Mouse (Mus musculus): ENCODE measurements around the gene Tll2. TPM values are rescaled to one million over a fixed set of nuclear protein-coding genes. Genes with fewer than 3 reads are reported as not detected.

Tll2 gene
- 0.10 TPM in 1 of 4 replicates, not detected in the others for total RNA-seq (2023; ENCODE audit: inconsistent age)

DNA sequence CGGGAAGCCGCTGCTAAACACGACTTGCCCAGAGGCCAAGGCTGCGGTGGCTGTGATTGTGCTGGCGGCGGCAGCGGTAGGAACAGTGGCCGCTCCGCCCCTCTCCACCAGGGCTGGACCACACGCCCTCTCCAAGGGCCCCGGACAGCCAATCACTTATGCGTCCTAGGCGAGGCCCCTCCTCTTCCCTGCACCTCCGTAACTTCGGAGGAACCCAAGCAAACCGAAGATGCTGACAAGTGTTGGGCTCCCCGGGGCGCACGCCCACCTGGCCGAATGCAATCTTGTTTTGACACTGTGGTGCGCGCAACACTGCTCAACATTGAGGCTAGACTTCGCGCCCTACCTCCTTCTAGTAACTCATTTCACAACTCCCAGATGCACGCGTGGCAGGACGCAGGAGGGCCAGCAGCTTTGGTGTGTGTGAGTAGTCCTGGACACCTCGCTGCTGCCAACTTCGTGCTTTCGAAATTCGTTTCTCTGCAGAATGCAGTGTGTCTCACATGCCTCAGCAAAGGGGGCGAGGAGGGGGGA lies at the start of gene Tll2:
Tll2 (minus strand) TSS at position 25 of the 534 bp plus-strand sequence.

DNA sequence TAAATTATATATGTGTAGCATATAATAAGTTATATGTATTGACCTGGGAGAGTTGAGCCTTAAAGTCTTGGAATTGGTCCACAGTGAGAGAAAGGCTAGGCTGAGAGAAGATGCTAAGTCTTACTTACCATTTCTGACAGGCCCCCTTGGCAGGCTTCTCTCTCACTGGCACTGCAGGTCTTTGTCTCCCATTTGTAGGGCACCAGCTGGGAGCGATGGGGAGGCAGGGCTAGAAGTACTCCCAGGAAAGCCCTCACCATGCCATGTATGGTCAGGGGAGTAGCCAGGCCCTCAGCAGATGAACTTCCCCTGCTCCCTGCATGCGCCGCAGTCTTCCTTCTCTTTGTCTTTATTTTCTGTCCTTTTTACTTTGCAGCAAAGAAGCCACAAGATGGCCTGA lies 129.7 kb downstream of the Tll2 start, which contains the start of gene Opalin:
Opalin (minus strand) TSS at position 208 of the 400 bp plus-strand sequence.

Other genes starting within 250 kb of the Tll2 start
- 399 to 415 TPM (median 406 TPM) in 4 replicates for gene Blnk, start 212.3 kb downstream of the Tll2 start, total RNA-seq (2023; ENCODE audit: inconsistent age)
- not detected in 4 replicates for gene Dntt, start 177.6 kb downstream of the Tll2 start, total RNA-seq (2023; ENCODE audit: inconsistent age)
- not detected in 4 replicates for gene Opalin, start 129.7 kb downstream of the Tll2 start, total RNA-seq (2023; ENCODE audit: inconsistent age)
- gene Tm9sf3, start 57.2 kb upstream of the Tll2 start, total RNA-seq (2023; ENCODE audit: inconsistent age) = 91.0 to 103 TPM (median 94.4 TPM) in 4 replicates
- gene Pik3ap1, start 178.3 kb upstream of the Tll2 start, total RNA-seq (2023; ENCODE audit: inconsistent age) = 306 to 331 TPM (median 322 TPM) in 4 replicates